Mouse (Mus musculus): ENCODE data around the gene Agpat4.

DNA sequence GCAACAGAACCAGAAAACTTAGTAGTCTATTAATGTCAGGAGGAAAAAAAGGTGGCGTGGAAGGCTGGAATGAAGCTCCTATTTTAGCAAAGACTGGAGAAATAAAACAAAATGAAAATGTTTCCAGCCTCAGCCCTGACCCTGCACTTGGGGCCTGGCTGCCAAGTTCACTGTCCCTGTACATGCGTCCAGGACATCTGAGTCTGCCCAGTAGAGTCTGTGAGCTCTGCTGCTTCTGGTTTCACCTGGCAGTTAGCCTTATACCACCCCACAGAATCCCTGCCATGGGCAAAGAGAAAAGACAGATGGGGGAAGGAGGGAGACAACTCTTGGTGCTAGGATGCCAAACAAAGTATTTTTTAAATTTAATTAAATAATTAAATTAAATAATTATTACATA lies 38.7 kb downstream of the Agpat4 start:
- TF ChIP-seq POLR2A (IDR thresholded peaks at IDR 0.05; ENCODE audit: extremely low read depth, insufficient read depth, low read length) = no peak
- no peak for TF ChIP-seq CTCF (IDR thresholded peaks at IDR 0.05; ENCODE audit: extremely low read depth, insufficient read depth, low read length)
